ENCODE assay signal across 21 mouse cellular contexts in genomic region chr1:106650427-106650826, GRCm38 (mm10).
"Had no signal": no experiment of that assay in that cellular context is flagged by ENCODE, and none has a peak within 500 bp of the region (broad histone marks: within the 10 kb centered on the region; RNA-seq: fewer than 3 reads in every experiment).

No protein-coding gene starts in this region.

- H3K4me3 ChIP-seq: kidney, embryonic 15.5 days; limb, embryonic 10.5 days; limb, embryonic 13.5 days; liver, embryonic 12.5 days; liver, embryonic 15.5 days; lung, embryonic 15.5 days; megakaryocyte, embryonic 14.5 days; midbrain, embryonic 12.5 days; midbrain, embryonic 15.5 days; neural tube, embryonic 12.5 days; neural tube, embryonic 15.5 days had no signal

- DNase-seq: kidney, postnatal 14 days; kidney, postnatal 4 days; liver; lung, adult 18-20 months; lung, postnatal 10 days; lung, postnatal 36 days; right cerebral cortex, adult 18-20 months; right cerebral cortex, postnatal 14 days; right cerebral cortex, postnatal 4 days; thymus, postnatal 25 days had no signal

- H3K9me3 ChIP-seq: kidney, embryonic 15.5 days; limb, embryonic 10.5 days; limb, embryonic 13.5 days; liver, embryonic 12.5 days; liver, embryonic 15.5 days; lung, embryonic 15.5 days; megakaryocyte, embryonic 14.5 days; midbrain, embryonic 12.5 days; midbrain, embryonic 15.5 days; neural tube, embryonic 12.5 days; neural tube, embryonic 15.5 days had no signal

- H3K27me3 ChIP-seq: kidney, embryonic 15.5 days; limb, embryonic 13.5 days; liver, embryonic 12.5 days; liver, embryonic 15.5 days; lung, embryonic 15.5 days; megakaryocyte, embryonic 14.5 days; midbrain, embryonic 12.5 days; midbrain, embryonic 15.5 days; neural tube, embryonic 12.5 days; neural tube, embryonic 15.5 days had no signal

- H3K4me2 ChIP-seq: kidney, embryonic 15.5 days; limb, embryonic 13.5 days; liver, embryonic 12.5 days; liver, embryonic 15.5 days; lung, embryonic 15.5 days; midbrain, embryonic 12.5 days; midbrain, embryonic 15.5 days; neural tube, embryonic 12.5 days; neural tube, embryonic 15.5 days had no signal

- H3K27ac ChIP-seq: kidney, embryonic 15.5 days; limb, embryonic 10.5 days; limb, embryonic 13.5 days; liver, embryonic 12.5 days; liver, embryonic 15.5 days; lung, embryonic 15.5 days; midbrain, embryonic 12.5 days; midbrain, embryonic 15.5 days; neural tube, embryonic 12.5 days; neural tube, embryonic 15.5 days had no signal

- H3K36me3 ChIP-seq: kidney, embryonic 15.5 days; limb, embryonic 10.5 days; limb, embryonic 13.5 days; liver, embryonic 12.5 days; liver, embryonic 15.5 days; lung, embryonic 15.5 days; midbrain, embryonic 12.5 days; midbrain, embryonic 15.5 days; neural tube, embryonic 12.5 days; neural tube, embryonic 15.5 days had no signal

- H3K9ac ChIP-seq: kidney, embryonic 15.5 days; limb, embryonic 13.5 days; liver, embryonic 12.5 days; liver, embryonic 15.5 days; lung, embryonic 15.5 days; midbrain, embryonic 12.5 days; midbrain, embryonic 15.5 days; neural tube, embryonic 12.5 days; neural tube, embryonic 15.5 days had no signal

- H3K4me1 ChIP-seq: limb, embryonic 10.5 days; limb, embryonic 13.5 days; midbrain, embryonic 12.5 days; neural tube, embryonic 12.5 days had no signal

- ATAC-seq: liver, embryonic 12.5 days; midbrain, embryonic 15.5 days had no signal
